Mouse (Mus musculus): ENCODE data around the gene Irgq. TPM values are rescaled to one million over a fixed set of nuclear protein-coding genes. Genes with fewer than 3 reads are reported as not detected.
A peak's percentile ranks its signal among the peaks of the same experiment; 100 is the strongest.
"Not testable (repeated sequence)": the region's sequence is repeated elsewhere in the genome, so short reads cannot be mapped to it uniquely, and the experiment has no call there.

Irgq gene
- polyA plus RNA-seq, 1 experiment from 2014 or later = 8.4 TPM

GRCm38 (mm10) chr7:24520054-24520453 lies 10.4 kb upstream of the Irgq start:
- 90% methylated on average over 10 of the region's 10 CpGs for WGBS
- not testable (repeated sequence) for H3K27me3 ChIP-seq (ENCODE audit: low read depth, poor library complexity, severe bottlenecking); H3K27ac ChIP-seq; H3K4me3 ChIP-seq; H3K9me3 ChIP-seq (replicated peaks); H3K4me1 ChIP-seq; DNase-seq (ENCODE audit: low spot score)
- peaks cover 38% of the 10 kb centered on the region for H3K36me3 ChIP-seq

- H3K36me3 ChIP-seq = peaks cover 11% of the 10 kb centered on the region
- DNase-seq (ENCODE audit: low spot score) = no peak
- 66% methylated on average over 5 of the region's 5 CpGs for WGBS
- no peak overlapping the region for H3K4me3 ChIP-seq
- no peaks in the 10 kb centered on the region for H3K4me1 ChIP-seq
- H3K27me3 ChIP-seq (ENCODE audit: low read depth, poor library complexity, severe bottlenecking) = no peaks in the 10 kb centered on the region
- H3K9me3 ChIP-seq (replicated peaks) = no peaks in the 10 kb centered on the region
- H3K27ac ChIP-seq = no peak overlapping the region
Measured at GRCm38 (mm10) chr7:24522805-24523204, 7.7 kb upstream of the Irgq start.

DNA sequence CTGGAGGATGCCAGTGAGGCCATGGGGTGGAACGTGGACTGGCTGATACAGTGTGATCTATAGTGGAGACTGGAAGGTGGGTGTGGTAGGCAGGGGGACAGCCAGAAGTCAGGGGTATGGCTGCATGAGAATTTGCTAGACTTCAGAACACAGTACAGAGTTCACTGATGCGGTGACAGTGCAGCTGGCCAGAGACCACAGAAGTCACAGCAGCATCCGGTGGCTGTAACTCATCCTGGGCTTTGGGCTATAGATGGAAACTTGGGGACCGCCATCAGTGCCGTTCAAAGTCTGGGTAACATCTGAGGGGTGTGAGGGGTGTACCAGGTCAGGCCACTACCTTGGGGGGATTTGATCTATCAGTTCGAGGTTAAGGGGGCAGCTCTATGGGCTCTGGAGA lies 6.8 kb upstream of the Irgq start:
- H3K27ac ChIP-seq = no peak overlapping the region
- no peak for DNase-seq (ENCODE audit: low spot score)
- H3K27me3 ChIP-seq (ENCODE audit: low read depth, poor library complexity, severe bottlenecking) = no peaks in the 10 kb centered on the region
- H3K36me3 ChIP-seq = peaks cover 2% of the 10 kb centered on the region
- WGBS = 85% methylated on average over 6 of the region's 6 CpGs
- no peaks in the 10 kb centered on the region for H3K4me1 ChIP-seq
- H3K9me3 ChIP-seq (replicated peaks) = no peaks in the 10 kb centered on the region
- H3K4me3 ChIP-seq = no peak overlapping the region

- H3K9me3 ChIP-seq (replicated peaks) = no peaks in the 10 kb centered on the region
- 80% methylated on average over 6 of the region's 6 CpGs for WGBS
- peaks cover 7% of the 10 kb centered on the region for H3K4me1 ChIP-seq
- no peaks in the 10 kb centered on the region for H3K27me3 ChIP-seq (ENCODE audit: low read depth, poor library complexity, severe bottlenecking)
- no peak for DNase-seq (ENCODE audit: low spot score)
- no peak overlapping the region for H3K27ac ChIP-seq
- H3K4me3 ChIP-seq = no peak overlapping the region
- H3K36me3 ChIP-seq = no peaks in the 10 kb centered on the region
Measured at GRCm38 (mm10) chr7:24524978-24525377, 5.5 kb upstream of the Irgq start.

DNA sequence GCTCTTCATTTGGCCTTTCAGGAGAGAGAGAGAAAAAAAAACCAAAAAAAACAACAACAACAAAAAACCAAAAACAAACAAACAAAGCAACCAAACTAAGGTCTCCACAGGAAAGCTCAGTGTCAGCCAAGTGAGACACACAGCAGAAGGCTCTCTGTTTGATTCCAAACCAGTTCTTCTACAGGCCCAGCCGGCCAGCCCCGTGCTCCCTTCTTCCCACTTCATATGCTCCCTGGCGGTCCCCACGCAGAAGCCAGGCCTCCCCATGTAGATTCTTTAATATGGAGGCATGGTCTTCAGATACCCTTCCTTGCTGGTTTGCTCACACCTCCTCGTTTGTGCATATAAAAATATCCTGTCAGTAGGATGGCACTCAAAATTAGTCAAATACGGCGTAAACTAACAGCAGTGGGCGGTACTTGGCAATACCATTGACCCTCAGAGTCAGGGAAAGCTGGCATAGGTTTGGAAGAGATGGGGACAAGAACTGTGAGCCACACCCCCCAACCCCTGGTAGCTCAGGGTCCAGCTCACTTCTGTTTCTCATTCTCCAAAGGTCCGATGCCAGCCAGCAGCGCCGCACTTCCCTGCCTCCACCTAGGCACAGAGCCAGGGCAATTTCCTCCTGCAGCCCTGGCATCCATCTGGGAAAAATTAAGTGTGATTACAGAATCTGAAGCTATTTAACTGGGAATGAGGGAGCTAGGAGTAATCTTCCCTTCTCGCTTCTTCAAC lies 4.6 kb upstream of the Irgq start:
- no peak overlapping the region for H3K4me3 ChIP-seq
- H3K27ac ChIP-seq = no peak overlapping the region
- no peak for DNase-seq (ENCODE audit: low spot score)
- no peaks in the 10 kb centered on the region for H3K27me3 ChIP-seq (ENCODE audit: low read depth, poor library complexity, severe bottlenecking)
- H3K36me3 ChIP-seq = no peaks in the 10 kb centered on the region
- peaks cover 8% of the 10 kb centered on the region for H3K4me1 ChIP-seq
- H3K9me3 ChIP-seq (replicated peaks) = no peaks in the 10 kb centered on the region
- 90% methylated on average over 12 of the region's 12 CpGs for WGBS

- Histone ChIP-seq H3K9me3 (replicated peaks) (no peaks in the 10 kb centered on the region), H3K4me3 (no peak overlapping the region; the same call in 1 of the 2 replicates), H3K36me3 (peaks cover 14% of the 10 kb centered on the region), H3K27me3 (ENCODE audit: low read depth, poor library complexity, severe bottlenecking) (peaks cover 20% of the 10 kb centered on the region), H3K27ac (no peak overlapping the region), H3K4me1 (peaks cover 32% of the 10 kb centered on the region)
- DNase-seq (ENCODE audit: low spot score) = no peak
- WGBS = 94% methylated on average over 11 of the region's 11 CpGs
Measured at GRCm38 (mm10) chr7:24528861-24529260, 1.6 kb upstream of the Irgq start.

DNA sequence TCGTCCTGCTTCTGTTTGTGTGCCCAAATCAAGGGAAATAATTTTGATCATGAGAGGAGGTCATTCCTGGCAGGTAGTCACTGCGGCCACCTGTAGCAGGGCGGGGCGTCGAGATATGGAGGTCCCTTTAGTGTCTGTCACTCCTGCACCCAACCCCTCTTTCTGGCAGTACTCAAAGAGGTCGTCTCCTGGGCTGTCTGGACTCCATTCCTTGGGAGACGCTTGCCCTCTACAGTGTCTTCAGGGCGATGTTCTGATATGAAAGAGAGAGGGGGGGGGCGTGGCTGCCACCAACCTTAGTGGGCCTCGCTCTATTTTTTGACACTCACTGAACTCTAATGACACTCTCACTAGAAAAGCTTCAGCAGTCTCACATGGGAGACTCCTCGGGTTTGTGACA lies 909 bp upstream of the Irgq start:
- Histone ChIP-seq H3K36me3 (peaks cover 21% of the 10 kb centered on the region), H3K4me1 (peaks cover 39% of the 10 kb centered on the region), H3K27ac (peak overlapping the region; percentile 92; the same call in 1 of the 2 replicates), H3K4me3 (peak overlapping the region; percentile 64), H3K27me3 (ENCODE audit: low read depth, poor library complexity, severe bottlenecking) (peaks cover 27% of the 10 kb centered on the region), H3K9me3 (replicated peaks) (no peaks in the 10 kb centered on the region)
- DNase-seq (ENCODE audit: low spot score) = no peak
- WGBS = 62% methylated on average over 11 of the region's 11 CpGs

DNA sequence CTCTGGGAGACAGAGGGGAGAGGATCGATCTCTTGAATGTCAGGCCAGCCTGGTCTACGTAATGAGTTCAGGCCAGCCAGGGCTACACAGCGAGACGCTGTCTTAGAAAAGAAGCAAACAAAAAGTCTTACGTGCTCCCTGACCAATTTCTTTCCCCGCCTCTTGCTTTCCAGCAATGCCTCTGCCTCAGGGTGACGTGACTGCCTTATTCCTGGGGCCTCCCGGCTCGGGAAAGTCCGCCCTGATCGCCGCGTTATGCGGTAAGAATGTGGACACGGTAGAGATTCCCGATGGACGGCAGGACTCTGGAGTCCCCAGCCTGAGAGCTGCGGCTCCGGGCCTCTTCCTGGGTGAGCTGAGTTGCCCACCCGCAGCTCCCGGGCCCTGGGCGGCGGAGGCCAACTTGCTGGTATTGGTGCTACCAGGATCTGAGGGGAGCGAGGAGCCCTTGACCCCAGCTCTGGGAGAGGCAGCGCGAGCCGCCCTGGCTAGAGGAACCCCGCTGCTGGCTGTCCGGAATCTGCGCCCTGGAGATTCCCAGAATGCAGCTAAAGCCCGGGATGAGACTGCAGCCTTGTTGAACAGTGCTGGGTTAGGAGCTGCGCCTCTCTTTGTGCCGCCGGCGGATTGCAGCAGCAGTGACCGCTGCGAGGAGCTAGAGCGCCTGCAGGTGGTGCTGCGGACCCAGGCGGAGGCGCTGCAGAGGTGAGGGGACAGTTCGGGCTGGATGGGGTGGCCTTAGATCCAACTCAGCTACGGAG lies 902 bp downstream of the Irgq start:
- peaks cover 38% of the 10 kb centered on the region for H3K36me3 ChIP-seq
- H3K27ac ChIP-seq = peak overlapping the region; percentile 92
- DNase-seq (ENCODE audit: low spot score) = peak; percentile 84
- peak overlapping the region; percentile 64 for H3K4me3 ChIP-seq
- H3K4me1 ChIP-seq = peaks cover 39% of the 10 kb centered on the region
- no peaks in the 10 kb centered on the region for H3K9me3 ChIP-seq (replicated peaks)
- WGBS = 2% methylated on average over 43 of the region's 43 CpGs
- peaks cover 38% of the 10 kb centered on the region for H3K27me3 ChIP-seq (ENCODE audit: low read depth, poor library complexity, severe bottlenecking)

GRCm38 (mm10) chr7:24533031-24533571 lies 2.6 kb downstream of the Irgq start:
- WGBS = 55% methylated on average over 28 of the region's 28 CpGs
- Histone ChIP-seq H3K36me3 (peaks cover 41% of the 10 kb centered on the region), H3K4me3 (peak overlapping the region; percentile 40), H3K4me1 (peaks cover 39% of the 10 kb centered on the region), H3K27me3 (ENCODE audit: low read depth, poor library complexity, severe bottlenecking) (peaks cover 38% of the 10 kb centered on the region), H3K27ac (no peak overlapping the region), H3K9me3 (replicated peaks) (no peaks in the 10 kb centered on the region)
- DNase-seq (ENCODE audit: low spot score) = peak; percentile 38

DNA sequence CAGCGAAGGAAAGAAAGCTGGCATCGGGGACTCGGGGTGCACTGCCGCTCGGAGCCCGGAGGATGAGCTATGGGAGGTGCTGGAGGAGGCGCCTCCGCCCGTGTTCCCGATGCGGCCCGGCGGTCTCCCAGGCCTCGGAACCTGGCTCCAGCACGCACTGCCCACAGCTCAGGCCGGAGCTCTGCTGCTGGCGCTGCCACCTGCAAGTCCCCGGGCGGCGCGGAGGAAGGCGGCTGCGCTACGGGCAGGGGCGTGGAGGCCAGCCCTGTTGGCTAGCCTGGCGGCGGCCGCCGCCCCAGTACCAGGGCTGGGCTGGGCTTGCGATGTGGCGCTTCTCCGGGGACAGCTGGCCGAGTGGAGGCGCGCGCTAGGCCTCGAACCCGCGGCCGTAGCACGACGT lies 3.3 kb downstream of the Irgq start:
- Histone ChIP-seq H3K9me3 (replicated peaks) (no peaks in the 10 kb centered on the region), H3K4me1 (peaks cover 39% of the 10 kb centered on the region), H3K36me3 (peaks cover 41% of the 10 kb centered on the region), H3K4me3 (peak overlapping the region; percentile 40), H3K27me3 (ENCODE audit: low read depth, poor library complexity, severe bottlenecking) (peaks cover 38% of the 10 kb centered on the region), H3K27ac (peak overlapping the region; percentile 58; the same call in 1 of the 2 replicates)
- peak; percentile 49 for DNase-seq (ENCODE audit: low spot score)
- WGBS = 10% methylated on average over 42 of the region's 42 CpGs

GRCm38 (mm10) chr7:24534301-24534700 lies 3.8 kb downstream of the Irgq start:
- Histone ChIP-seq H3K4me1 (peaks cover 39% of the 10 kb centered on the region), H3K36me3 (peaks cover 41% of the 10 kb centered on the region), H3K27ac (peak overlapping the region; percentile 58; the same call in 1 of the 2 replicates), H3K4me3 (peak overlapping the region; percentile 40), H3K9me3 (replicated peaks) (no peaks in the 10 kb centered on the region), H3K27me3 (ENCODE audit: low read depth, poor library complexity, severe bottlenecking) (peaks cover 38% of the 10 kb centered on the region)
- WGBS = 16% methylated on average over 19 of the region's 19 CpGs
- no peak for DNase-seq (ENCODE audit: low spot score)

GRCm38 (mm10) chr7:24537081-24537480 lies 6.6 kb downstream of the Irgq start:
- Histone ChIP-seq H3K4me3 (no peak overlapping the region), H3K27me3 (ENCODE audit: low read depth, poor library complexity, severe bottlenecking) (peaks cover 35% of the 10 kb centered on the region), H3K27ac (no peak overlapping the region), H3K36me3 (peaks cover 41% of the 10 kb centered on the region), H3K4me1 (peaks cover 23% of the 10 kb centered on the region), H3K9me3 (replicated peaks) (no peaks in the 10 kb centered on the region)
- DNase-seq (ENCODE audit: low spot score) = no peak
- WGBS = 91% methylated on average over 4 of the region's 4 CpGs

GRCm38 (mm10) chr7:24537591-24537990 lies 7.1 kb downstream of the Irgq start:
- no peaks in the 10 kb centered on the region for H3K9me3 ChIP-seq (replicated peaks)
- H3K36me3 ChIP-seq = peaks cover 37% of the 10 kb centered on the region
- no peak overlapping the region for H3K4me3 ChIP-seq
- no peak overlapping the region for H3K27ac ChIP-seq
- peaks cover 30% of the 10 kb centered on the region for H3K27me3 ChIP-seq (ENCODE audit: low read depth, poor library complexity, severe bottlenecking)
- H3K4me1 ChIP-seq = peaks cover 18% of the 10 kb centered on the region
- DNase-seq (ENCODE audit: low spot score) = no peak
- WGBS = 83% methylated on average over 5 of the region's 5 CpGs
